Mouse (Mus musculus) urinary bladder, postnatal 14 days (tissue): ENCODE measurements around the gene Huwe1.

Experiments
- DNase-seq: peaks from one replicate; pipeline ENCODE4 v3.0.0; 2021; ENCODE audit warnings: low spot score

The Huwe1 gene

DNA sequence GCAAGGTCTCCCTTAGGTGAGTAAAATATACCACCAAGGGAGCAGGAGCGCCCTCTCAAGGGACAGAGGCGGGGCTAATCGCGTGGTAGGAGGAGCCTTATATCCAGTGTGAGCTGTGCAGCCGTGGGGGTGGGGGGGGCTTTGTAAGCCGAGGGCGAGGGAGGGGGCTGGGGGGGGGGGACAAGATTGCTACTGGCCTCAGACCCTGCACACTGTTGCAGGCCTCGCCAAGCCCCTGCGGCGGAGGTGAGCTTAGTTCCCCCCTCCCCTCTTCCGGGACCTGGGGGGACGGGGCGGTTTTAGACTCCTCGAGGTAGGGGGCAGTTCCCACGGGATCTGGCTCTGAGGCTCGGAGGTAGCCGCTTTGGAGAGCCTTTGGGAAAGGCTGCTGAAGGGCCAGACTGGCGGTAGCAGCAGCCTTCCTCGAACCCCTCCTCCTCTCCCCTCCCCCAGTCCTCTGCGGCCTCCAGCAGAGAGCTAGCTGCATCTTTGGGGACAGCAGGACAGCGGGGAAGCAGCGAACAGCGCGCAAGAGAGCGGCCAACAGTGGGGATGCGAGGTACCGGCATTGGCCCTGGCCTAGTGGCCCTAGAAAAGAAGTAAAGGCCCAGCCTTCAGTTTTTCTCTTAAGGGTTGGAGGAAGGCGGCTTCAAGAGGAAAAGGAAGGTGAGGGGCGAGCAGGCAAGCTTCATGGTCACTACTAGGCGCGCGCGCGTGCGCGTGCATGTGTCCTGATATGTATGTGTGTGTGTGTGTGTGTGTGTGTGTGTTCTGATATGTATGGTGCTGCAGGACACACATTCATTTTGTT, at the start of gene Huwe1:
Gene Huwe1 (plus strand): TSS at position 107 of the 811 bp plus-strand sequence.
- DNase-seq = peak; percentile 61

DNA sequence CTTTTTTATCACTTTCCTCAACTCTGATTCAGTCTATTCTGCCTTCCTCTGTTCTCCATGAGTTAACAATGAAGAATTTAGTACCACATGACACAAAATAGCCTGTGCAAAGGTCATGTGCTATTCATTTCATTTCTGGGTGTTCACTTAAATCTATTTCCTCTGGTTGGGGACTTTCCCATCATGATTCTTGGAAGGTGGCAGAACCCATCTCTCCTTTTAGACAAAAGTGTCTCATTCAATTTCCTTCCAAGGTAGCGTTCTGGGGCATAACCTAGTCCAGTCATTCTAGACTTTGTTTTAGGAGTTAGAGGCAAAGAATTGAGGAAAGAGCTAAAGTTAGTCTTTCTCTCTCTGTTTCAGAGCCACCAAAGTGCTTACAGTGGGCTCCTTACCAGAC, 20.3 kb upstream of the Huwe1 start:
- no peak for DNase-seq

DNA sequence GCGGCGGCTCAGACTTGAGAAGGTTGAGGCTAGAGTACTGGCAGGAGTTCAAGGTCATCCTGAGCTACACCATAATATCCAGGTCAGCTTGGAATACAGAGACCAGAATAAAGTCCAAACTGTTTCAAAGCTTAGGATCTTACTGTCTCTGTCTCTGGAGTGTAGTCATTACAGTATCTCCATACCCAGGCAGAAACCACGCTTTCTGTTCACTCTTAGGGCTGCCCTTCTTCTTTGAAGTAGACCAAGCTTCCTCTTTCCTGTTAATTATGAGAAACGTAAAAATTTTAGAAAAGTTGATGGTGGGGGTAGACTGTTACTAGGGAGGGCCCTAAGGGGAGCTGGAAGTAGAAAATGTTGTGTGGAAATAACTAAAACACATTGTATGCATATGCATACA, 17.7 kb upstream of the Huwe1 start:
- no peak for DNase-seq

DNA sequence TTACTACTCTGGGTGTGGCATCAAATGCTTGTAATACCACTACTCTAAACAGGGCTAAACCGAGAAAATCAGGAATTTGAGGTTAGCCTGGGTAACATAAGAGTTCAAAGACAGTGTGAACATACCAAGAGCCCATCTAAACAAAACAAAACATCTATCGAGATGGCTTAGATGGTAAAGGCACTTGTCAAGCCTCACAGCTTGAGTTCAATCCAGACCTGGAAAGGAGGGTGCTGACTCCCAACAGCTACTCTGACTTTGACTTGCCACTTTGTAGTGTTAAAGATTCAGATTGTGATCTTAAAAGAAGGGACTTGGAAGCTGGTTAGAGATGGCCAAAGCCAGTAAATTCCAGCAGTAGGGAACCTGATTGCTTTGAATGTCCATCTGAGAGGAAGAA, 7.8 kb upstream of the Huwe1 start:
- no peak for DNase-seq

DNA sequence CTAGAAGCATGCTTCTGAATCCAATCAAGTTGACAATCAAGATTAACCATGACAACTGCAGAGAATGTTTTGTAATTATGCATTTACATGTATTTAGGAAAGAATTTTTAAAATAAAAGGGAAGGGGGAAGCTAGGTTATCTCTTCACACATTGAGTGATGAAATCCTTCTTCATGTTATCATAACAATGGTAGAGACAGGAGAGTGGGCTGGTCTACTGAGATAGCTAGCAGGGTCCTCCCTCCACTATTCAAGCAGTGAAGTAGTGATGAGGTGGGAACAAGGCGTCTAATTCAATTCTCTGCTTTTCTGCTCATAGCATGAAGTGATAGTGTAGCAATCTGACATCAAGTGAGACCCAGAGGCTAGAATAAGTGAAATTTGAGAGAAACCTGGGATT, 2.6 kb upstream of the Huwe1 start:
- no peak for DNase-seq

DNA sequence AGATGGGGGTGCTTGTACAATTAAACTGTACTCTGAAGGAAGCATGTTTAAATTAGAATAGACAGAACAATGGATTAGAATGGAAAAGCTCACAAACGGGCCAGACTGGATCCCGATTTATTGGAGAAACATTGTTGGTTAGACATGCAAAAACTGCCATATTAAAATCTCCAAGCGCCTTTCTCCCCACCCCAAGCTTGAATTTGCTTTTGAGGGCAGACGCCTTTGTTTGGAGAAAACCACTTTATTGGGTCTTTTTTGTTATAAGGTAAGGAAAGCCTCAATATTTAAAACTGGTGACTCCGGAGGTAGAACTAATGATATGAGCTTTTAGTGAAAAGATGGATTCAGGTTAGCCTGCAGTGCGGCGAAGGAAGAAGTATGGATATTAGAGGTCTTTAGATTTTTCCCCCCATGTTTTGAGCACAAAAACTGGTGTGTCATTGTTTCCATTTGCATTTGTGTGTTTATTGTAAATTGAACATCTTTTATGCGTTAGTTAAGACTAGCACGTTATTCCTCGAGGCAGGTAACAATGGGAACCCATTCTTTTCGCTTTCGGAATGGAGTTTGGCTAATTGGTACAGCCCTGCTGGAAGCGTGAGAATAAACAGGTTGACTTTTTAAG, 1.8 kb downstream of the Huwe1 start:
- DNase-seq = no peak

DNA sequence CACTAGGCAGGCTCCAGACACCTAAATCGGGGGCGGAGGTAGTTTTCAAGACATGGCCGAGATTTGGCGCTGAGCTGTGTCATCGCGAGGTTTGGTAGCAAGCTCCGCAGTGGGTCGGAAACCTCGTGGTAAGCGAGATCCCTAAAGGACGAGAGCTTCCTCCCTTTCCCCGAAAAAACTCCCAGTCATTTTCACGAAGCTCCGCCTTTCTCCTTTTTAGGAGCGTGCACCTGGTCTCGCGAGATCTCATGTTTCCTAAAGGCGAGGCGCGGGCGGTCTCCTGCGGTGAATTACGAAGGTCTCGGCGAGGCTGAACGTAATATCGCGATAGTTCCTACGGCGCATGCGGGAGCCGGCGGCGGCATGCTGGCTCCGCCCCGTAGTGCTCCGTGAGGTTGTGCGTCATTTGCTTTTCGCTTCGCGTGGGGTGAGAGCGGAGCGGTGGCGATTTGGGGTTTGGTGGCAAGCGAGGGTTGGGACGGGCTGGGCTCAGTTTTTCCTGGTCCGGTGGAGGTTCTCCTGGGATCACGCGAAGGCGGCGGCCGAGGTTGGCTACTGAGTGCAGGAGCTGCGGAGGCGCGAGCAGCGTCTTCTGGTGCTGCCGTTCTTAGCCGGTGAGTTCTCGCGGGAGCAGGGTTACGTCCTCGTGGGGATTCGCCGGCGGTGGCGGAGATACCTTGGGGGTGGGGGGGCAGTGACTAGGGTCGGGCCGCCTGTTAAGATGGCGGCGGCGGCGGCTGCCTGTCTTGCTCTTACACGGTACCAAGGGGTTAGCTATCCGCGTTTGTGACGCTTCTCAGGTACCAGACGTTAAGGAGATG, 2.6 kb downstream of the Huwe1 start:
- DNase-seq = peak; percentile 93

DNA sequence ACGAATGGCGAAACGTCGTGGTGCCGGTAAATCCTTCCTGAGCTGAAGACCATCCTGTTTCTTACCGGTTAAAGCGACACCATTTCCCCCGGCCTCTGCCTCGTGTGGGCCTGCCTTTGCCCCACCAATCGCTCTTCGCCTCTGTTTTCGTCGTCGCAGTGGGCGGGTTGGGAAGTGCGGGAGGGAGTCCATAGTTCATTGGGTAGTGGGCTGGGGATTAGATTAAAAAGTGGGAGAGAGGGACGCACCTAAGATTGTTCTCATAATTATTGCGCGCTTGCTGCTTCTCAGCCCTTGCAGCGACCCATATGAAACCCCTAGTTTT, 3.1 kb downstream of the Huwe1 start:
- no peak for DNase-seq

DNA sequence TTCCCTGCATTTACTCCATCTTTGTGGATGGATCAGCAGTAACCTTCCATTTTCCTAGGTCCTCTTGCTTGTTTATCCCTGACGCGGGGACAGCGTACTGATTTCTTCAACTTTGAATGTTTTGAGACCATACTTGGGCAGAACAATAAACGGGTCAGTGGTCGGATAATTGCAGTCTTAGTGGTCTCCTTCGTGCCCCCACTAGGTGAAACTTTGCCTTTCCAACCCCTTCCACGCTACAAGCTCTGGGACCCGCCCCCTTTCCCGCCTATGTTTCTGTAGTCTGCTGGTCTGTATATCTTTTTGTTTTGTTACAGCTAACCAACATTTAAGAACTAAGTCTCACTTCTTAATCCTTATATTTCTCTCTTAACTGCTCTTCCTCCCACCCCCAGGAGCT, 3.8 kb downstream of the Huwe1 start:
- DNase-seq = no peak

DNA sequence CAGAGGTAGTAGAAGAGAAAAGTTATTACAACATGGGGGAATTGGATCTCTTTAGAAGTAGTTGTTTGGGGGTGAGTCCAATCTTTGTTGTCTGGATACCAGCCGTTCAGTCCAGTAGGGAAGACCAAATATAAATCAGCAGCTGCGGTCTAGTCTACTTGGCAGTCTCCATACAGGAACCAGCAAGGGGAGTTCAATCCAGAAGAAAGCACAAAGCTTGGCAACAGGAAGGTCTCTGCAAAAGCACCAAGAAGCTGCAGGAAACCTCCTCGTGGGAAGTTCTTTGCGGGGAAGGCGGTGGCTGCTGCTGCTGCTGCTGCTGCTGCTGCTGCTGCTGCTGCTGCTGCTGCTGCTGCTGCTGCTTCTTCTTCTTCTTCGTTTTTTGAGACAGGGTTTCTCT, 10.9 kb downstream of the Huwe1 start:
- no peak for DNase-seq

DNA sequence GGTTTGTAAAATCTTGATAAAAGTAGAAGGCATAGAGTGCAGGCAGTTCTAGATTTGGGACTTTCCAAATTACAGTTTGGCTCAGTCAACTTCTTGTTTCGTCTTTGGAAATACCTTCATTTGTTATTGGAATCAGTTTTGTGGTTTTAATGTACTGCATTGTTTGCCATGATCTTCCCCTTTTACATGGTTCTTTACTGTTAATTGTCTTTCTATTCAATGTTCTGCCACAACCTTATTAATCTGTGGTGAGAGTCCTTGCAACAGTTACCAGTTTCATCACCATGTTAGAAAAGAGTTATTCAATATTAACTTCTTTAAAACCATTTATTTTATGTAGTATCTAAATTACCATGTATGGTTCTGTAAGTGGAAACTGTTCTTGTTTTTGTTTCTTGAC, 13.0 kb downstream of the Huwe1 start:
- no peak for DNase-seq

DNA sequence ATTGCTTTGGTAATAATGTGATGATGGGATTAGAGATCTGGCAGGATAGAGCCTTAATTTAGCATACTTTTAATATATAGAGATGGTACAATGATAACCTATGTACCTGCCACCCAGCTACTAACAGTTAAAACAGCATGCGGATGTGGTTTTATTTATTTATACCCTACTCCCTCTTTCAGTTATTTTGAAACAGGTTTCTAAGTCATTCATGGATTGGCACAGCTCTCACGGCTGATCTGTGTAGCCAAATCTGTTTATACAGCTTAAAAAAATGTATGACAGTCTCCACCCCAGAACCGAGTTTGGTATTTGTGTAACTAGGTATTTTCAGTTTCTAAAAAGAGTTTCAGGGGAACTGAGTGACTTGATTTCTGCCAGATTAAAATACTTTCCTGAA, 17.1 kb downstream of the Huwe1 start:
- DNase-seq = no peak

DNA sequence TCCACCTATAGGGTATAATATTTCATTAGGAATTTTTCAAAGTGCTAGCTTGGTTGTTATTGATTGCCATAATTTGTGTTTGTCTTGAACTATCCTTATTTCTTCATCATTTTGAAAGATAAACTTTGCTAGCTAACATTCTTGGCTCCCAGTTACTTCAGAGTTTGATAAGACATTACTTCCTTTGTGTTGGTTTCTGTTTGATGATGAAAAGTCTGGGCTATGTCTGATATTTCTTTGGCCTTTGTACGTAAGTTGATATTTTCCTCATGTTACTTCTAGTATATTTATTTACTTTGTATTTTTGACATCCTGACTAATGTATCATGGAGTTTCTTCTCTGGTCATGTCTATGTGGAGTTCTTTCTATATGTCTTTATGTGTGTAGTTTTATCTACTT, 28.4 kb downstream of the Huwe1 start:
- no peak for DNase-seq

DNA sequence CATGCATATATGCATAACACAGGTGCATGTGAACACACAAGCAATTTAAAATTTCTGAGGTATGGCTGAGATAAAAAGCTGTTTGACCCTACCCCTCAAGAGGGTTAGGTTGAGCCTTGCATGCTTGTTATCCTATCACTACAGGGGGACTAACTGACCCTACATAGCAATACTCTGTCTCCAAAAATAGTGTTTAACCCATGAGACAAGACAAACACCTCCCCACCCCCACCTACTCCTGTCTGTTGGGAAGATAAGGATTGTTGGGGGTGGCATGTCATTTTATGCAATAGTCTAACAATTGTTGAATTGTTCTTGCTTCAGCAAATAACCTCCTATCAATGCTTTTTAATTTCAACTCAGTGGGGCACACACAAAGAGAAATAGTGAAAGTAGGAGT, 30.7 kb downstream of the Huwe1 start:
- DNase-seq = no peak

DNA sequence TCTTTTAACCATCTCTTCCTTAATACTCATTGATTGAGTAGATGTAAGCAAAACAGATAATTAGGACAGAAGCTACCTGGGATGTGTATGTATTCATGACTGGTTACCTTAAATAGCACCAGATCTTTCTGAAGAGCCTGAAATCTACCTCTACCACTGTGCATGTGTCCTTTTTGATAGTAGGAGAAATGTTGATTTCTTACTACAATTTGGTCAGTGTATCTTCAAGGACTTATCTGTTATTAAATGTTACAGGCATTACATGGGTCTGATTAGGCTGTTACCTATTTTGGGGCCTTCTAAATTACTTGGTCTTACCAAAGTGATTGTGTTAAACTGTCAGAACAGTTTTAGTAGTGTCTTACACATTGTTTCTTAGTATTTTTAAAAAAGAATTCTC, 32.4 kb downstream of the Huwe1 start:
- no peak for DNase-seq

DNA sequence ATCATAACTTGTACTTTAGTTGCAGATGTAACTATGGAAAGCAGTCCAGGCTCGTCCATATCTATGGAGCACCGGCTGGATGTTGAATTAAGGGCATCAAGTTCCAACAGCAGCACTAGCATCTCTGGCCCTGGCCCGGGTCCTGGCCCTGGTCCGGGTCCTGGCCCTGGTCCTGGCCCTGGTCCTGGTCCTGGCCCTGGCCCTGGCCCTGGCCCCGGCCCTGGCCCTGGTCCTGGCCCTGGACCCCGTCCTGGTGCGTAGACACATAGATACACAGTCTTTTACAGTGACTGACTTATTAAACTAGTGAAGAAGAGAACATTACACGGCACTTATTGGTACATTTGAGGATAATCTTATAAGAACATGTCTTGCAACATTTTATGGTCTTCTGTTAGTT, 58.8 kb downstream of the Huwe1 start:
- DNase-seq = no peak

DNA sequence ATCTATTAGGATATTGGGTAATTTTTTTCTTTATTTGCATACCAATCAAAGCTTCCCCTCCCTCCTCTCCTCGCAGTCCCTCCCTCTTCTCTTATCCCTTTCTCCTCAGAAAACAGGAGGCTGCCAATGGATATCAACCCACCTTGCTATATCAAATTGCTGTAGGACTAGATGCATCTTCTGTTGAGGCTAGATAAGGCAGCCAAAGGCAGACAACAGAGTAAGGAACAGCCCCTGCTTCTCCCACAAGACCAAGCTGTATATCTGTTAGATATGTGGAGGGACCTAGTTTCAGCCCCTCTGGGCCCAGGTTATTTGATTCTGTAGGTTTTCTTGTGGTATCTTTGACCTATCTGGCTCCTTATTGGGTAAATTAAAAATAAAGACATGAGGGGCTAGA, 110.1 kb downstream of the Huwe1 start:
- no peak for DNase-seq

DNA sequence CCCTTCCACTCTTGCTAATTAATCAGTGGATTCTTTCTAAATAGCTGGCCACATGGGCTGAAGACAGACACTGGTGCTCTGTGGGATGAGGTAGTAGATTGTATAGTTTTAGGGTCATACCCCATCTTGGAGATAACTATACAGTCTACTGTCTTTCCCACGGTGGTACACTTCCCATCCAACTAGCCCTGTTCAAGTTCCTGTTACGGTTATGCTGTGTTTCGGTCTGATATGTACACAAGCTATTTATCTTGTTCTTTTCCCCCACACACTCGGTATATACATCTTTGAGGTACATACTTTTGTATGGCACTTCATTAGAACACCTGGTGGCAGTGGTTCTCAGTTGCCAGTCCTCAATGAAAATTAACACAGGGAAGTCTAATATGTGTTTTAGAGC, 111.7 kb downstream of the Huwe1 start:
- DNase-seq = no peak

DNA sequence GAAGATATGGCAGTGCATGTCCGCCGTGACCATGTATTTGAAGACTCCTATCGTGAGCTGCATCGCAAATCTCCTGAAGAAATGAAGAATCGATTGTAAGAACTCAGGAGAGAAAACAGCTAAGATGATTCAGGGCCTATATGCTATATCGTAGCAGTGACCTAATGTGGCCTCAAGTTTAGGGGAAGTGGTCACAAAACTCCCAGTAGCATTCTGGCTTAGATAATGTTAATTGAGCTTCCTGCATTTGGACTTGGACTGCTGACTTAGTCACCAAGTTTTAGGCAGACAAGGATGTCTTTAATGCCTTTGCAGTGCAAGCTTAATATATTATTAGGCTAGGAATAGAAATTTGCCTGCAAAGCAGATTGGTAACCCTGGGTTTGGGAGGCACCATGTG, 128.8 kb downstream of the Huwe1 start:
- no peak for DNase-seq

DNA sequence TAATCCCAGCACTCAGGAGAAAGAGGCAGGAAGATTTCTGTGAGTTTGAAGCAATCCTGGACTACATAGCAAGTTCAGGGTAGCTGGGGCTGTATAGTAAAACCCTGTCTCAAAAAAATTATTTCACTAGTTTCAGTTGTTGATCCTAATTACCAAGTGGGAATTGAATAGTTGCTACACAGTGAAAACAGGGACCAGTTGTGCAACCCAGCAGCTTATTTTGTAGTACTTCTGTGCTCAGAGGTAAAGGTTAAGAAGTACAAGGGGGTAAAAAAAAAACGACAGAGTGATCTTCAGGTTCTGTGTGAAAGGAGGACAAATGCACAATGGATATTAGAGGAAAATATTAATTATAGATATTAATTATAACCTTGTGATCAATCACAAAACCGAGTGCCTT, 138.2 kb downstream of the Huwe1 start:
- no peak for DNase-seq

DNA sequence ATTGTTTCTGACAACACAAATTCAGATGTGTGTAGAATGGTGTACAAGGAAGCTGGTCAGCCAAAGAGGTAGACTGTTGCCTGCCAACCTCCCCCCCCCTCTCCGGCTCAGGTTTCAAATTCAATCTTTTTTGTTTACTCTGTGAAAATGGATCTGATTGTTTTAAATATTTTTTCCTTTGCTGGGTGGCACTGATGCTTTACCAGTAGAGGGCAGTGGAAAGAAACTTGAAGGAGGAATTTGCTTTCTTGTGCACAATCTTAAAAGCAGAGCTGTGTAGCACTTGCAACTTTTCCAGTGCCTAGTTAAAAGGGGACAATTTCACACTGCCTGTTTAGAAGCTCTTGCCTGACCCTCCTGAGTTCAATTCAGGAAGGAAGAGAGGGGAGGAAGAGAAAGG, 146.4 kb downstream of the Huwe1 start:
- DNase-seq = peak; percentile 4

DNA sequence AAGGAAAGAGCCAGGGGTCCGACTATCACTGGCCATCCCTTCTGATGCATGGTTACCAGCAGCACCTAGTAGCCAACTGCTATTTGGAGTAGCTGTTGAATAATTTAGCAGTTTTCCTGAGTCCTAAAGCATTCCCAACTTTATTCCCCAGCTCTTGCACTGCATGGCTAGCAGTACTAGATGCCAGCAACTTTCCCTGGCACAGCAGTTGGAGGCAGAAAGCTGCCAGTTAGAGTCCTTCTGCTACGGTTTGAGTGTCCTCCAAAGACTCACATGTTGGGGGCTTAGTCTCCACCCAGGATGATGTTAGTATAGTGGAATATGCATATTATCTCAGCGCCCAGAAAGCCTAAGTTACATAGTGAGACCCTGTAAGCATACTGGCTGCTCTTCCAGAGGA, 147.2 kb downstream of the Huwe1 start:
- DNase-seq = no peak

DNA sequence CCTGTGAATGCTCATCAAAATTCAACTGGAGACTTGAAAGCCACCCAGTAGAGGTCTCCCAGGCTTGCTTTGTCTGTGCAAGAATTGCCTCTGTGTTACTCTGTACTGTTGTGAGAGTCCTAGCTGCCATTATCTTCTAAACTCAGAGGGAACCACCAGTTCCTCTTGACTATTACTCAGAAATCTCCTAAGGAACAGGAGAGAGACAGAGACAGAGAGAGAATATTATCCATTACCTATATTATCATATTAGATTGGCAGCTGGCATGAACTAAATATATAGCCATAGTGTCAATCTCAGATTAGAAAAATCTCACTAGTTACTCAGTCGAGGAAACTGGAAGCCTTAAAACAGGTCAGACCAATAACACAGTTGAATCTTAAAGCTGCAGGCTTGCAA, 149.6 kb downstream of the Huwe1 start:
- no peak for DNase-seq
